Mouse (Mus musculus) hindbrain, postnatal 0 days (tissue): ENCODE results near the gene Zbtb20. TPM values are rescaled to one million over a fixed set of nuclear protein-coding genes. Genes with fewer than 3 reads are reported as not detected.

Experiments
- ATAC-seq: fragments of 200-750 bp; cut with Nextera tagmentation; 2 replicates; pipeline ENCODE4 v1.8.0; 2017; ENCODE audit warnings: mild to moderate bottlenecking, moderate TSS enrichment, moderate library complexity
- DNase-seq: peaks from one replicate; pipeline ENCODE4 v3.0.0-alpha.2; 2015; ENCODE audit warnings: low spot score
- H3K27ac ChIP-seq: fragments of 300-500 bp; sonication (generic); 2 replicates; pipeline ENCODE4 v1.5.1; 2014; ENCODE audit warnings: mild to moderate bottlenecking
- H3K27me3 ChIP-seq: fragments of 300-500 bp; sonication (generic); 2 replicates; pipeline ENCODE4 v1.6.1; 2014; ENCODE audit warnings: low read length, mixed read lengths; ENCODE audit not compliant: insufficient read depth
- H3K36me3 ChIP-seq: fragments of 300-500 bp; sonication (generic); 2 replicates; pipeline ENCODE4 v1.6.1; 2014; ENCODE audit warnings: low read length, mixed read lengths; ENCODE audit not compliant: insufficient read depth
- H3K4me1 ChIP-seq: fragments of 300-500 bp; sonication (generic); 2 replicates; pipeline ENCODE4 v1.6.1; 2014; ENCODE audit warnings: antibody characterized with exemption, low read length, mixed read lengths; ENCODE audit not compliant: insufficient read depth
- H3K4me2 ChIP-seq: fragments of 300-500 bp; sonication (generic); 2 replicates; pipeline ENCODE4 v1.6.1; 2014; ENCODE audit warnings: low read depth, mild to moderate bottlenecking, low read length, moderate library complexity, mixed read lengths
- H3K4me3 ChIP-seq: fragments of 300-500 bp; sonication (generic); 2 replicates; pipeline ENCODE4 v1.5.1; 2014; ENCODE audit warnings: low read length
- H3K9ac ChIP-seq: fragments of 300-500 bp; sonication (generic); replicated peaks from 2 replicates; pipeline ENCODE4 v1.6.1; 2014; ENCODE audit warnings: mild to moderate bottlenecking, low read length, moderate library complexity, mixed read lengths
- H3K9me3 ChIP-seq: fragments of 300-500 bp; sonication (generic); 2 replicates; pipeline ENCODE4 v1.6.1; 2016; ENCODE audit warnings: low read length, mixed read lengths
- CTCF ChIP-seq: IDR thresholded peaks from 2 replicates; pipeline ENCODE4 v1.5.1; 2016; ENCODE audit warnings: antibody characterized with exemption, control low read depth, low read depth
- WGBS: fragments of 180-500 bp; shearing (Covaris S2); extraction: QIAGEN DNeasy Blood & Tissue Kit; methylation state at CpG from one replicate; pipeline ENCODE4 v1.1.7; 2014; 5-methylcytosine and 5-hydroxymethylcytosine counted together
- polyA plus RNA-seq: library from polyadenylated mRNA; unstranded; fragments of >200 nt; fragmentation: Nextera tagmentation; extraction: Ambion mirVana; gene quantifications from 2 replicates; pipeline ENCODE4 v1.2.1, GENCODE M21; 2015
- total RNA-seq: library from RNA; depleted of rRNA; stranded (reverse); fragments of >200 nt; gene quantifications from 2 replicates; pipeline ENCODE4 v1.2.3, GENCODE M21; 2014

The Zbtb20 gene
- total and polyA plus RNA-seq, 2 experiments from 2014 or later = 35.2 to 38.0 TPM

DNA sequence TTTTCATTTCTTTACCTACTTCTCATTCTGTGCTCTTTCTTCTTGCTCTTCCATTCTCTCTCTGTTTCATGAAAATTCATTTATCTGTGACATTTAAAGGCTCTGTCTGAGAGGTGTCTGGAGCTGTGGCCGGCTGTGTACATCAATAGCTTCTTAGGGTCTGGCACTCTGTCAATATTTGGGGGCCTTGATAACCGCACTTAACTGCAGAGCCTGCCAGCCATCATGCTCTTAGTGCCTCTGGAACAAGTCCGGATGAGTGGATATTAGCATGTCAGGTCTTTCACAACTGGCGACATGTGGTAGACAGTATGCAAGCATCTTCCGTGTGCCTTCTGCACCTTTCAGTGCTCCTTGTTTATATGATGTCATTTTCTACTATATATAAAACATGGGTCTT is 510.7 kb downstream of the Zbtb20 start:
- WGBS = 62% methylated on average over 5 of the region's 5 CpGs

GRCm38 (mm10) chr16:43388389-43388788 is 512.7 kb downstream of the Zbtb20 start:
- no peak for ATAC-seq
- Histone ChIP-seq H3K9me3 (no peaks in the 10 kb centered on the region), H3K4me1 (0 out of 2 replicates have a peak, but pooled peaks cover 1% of the 10 kb centered on the region), H3K4me2 (no peak overlapping the region), H3K4me3 (no peak overlapping the region), H3K27ac (no peak overlapping the region), H3K9ac (no peak overlapping the region), H3K27me3 (no peaks in the 10 kb centered on the region), H3K36me3 (no peaks in the 10 kb centered on the region)
- WGBS = 93% methylated on average over 5 of the region's 5 CpGs
- DNase-seq = no peak
- no peak for TF ChIP-seq CTCF

More for the DNA sequence above, 510.7 kb downstream of the Zbtb20 start:
- no peak overlapping the region for H3K27ac ChIP-seq
- no peak overlapping the region for H3K9ac ChIP-seq
- TF ChIP-seq CTCF = no peak
- no peaks in the 10 kb centered on the region for H3K27me3 ChIP-seq
- ATAC-seq (no peak), DNase-seq (no peak)
- no peak overlapping the region for H3K4me3 ChIP-seq
- no peak overlapping the region for H3K4me2 ChIP-seq
- no peaks in the 10 kb centered on the region for H3K4me1 ChIP-seq
- no peaks in the 10 kb centered on the region for H3K9me3 ChIP-seq
- no peaks in the 10 kb centered on the region for H3K36me3 ChIP-seq

DNA sequence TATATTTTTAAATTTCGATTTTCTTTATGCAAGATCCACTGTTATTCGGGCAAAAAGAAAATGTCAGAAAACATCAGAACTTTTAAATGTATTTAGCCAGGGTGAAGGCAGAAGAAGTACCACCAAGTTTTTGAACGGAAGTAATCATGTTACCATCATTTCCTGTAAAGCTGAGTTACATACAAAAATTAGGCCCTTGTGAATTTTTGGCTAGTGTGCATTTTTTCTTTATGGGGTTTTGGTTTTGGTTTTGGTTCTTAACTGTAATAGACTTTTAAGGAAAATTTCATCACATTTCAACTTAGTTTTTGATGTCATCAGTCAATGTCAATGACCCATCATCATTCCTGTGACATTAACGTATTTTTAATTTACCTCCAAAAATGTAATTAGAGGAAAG is 514.7 kb downstream of the Zbtb20 start:
- H3K27me3 ChIP-seq = no peaks in the 10 kb centered on the region
- no peaks in the 10 kb centered on the region for H3K9me3 ChIP-seq
- H3K4me3 ChIP-seq = no peak overlapping the region
- ATAC-seq (no peak), DNase-seq (no peak)
- no peak overlapping the region for H3K9ac ChIP-seq
- 0 out of 2 replicates have a peak, but pooled peaks cover 3% of the 10 kb centered on the region for H3K4me1 ChIP-seq
- no peak overlapping the region for H3K27ac ChIP-seq
- 94% methylated on average over 4 of the region's 4 CpGs for WGBS
- no peaks in the 10 kb centered on the region for H3K36me3 ChIP-seq
- H3K4me2 ChIP-seq = no peak overlapping the region
- no peak for TF ChIP-seq CTCF

- WGBS = 93% methylated on average over 4 of the region's 4 CpGs
- no peak for ATAC-seq
These were observed 517.7 kb downstream of the Zbtb20 start for GRCm38 (mm10) chr16:43393382-43393781.

GRCm38 (mm10) chr16:43394013-43394568 is 518.4 kb downstream of the Zbtb20 start:
- Histone ChIP-seq H3K4me1 (0 out of 2 replicates have a peak, but pooled peaks cover 3% of the 10 kb centered on the region), H3K4me3 (no peak overlapping the region), H3K27me3 (no peaks in the 10 kb centered on the region), H3K4me2 (no peak overlapping the region), H3K9me3 (no peaks in the 10 kb centered on the region), H3K9ac (no peak overlapping the region), H3K36me3 (no peaks in the 10 kb centered on the region), H3K27ac (no peak overlapping the region)
- no peak for TF ChIP-seq CTCF
- WGBS = 67% methylated on average over 9 of the region's 9 CpGs
- DNase-seq (no peak), ATAC-seq (no peak)

More at GRCm38 (mm10) chr16:43393382-43393781, 517.7 kb downstream of the Zbtb20 start:
- H3K36me3 ChIP-seq = no peaks in the 10 kb centered on the region
- TF ChIP-seq CTCF = no peak
- DNase-seq = no peak
- no peaks in the 10 kb centered on the region for H3K27me3 ChIP-seq
- H3K4me3 ChIP-seq = no peak overlapping the region
- H3K9ac ChIP-seq = no peak overlapping the region
- 0 out of 2 replicates have a peak, but pooled peaks cover 3% of the 10 kb centered on the region for H3K4me1 ChIP-seq
- H3K4me2 ChIP-seq = no peak overlapping the region
- H3K27ac ChIP-seq = no peak overlapping the region
- H3K9me3 ChIP-seq = no peaks in the 10 kb centered on the region

- ATAC-seq = peak; percentile 53; the same call in 1 of the 2 replicates
- Histone ChIP-seq H3K9me3 (no peaks in the 10 kb centered on the region), H3K4me3 (no peak overlapping the region), H3K4me1 (0 out of 2 replicates have a peak, but pooled peaks cover 3% of the 10 kb centered on the region), H3K27me3 (no peaks in the 10 kb centered on the region), H3K36me3 (no peaks in the 10 kb centered on the region), H3K9ac (no peak overlapping the region), H3K27ac (no peak overlapping the region), H3K4me2 (no peak overlapping the region)
- peak; percentile 46 for TF ChIP-seq CTCF
- peak; percentile 15 for DNase-seq
- 88% methylated on average over 2 of the region's 2 CpGs for WGBS
These were observed 519.1 kb downstream of the Zbtb20 start for GRCm38 (mm10) chr16:43394760-43395159.

DNA sequence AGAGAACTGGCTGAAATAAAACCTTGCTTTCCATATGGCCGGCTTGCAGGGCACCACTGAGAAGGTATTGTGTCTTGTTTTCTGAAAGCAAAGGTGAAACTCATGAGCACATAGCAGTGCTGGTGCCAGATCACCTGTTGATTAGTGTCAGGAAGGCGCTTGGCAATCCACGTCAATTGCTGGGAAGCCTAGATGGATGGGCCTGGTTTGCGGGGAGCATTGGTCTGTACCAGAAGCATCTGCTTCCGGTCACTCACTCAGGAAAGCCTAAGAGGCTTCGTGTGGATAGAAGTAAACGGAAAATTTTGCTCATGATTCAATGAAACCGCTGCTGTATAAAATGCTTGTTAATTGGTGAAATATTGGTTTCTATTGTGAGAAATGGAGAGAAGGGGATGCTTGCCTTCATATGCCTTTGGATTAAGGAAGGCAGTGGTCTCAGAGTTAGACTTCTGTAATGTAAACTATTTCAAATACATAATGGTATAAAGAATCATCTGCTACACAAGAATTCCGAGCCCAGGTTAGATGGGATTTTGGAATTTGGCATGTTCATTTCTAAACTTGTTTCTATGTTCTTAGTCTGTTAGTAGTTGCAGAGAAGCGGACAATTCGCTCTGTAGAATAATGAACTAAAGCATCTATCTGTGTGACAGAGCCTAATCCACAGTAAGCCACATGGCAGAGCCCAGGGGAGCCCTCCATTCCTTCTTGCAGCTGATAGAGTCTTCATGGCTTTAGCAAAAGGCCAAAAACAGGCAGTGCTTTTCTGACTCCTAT is 521.4 kb downstream of the Zbtb20 start:
- H3K4me2 ChIP-seq = no peak overlapping the region
- no peaks in the 10 kb centered on the region for H3K36me3 ChIP-seq
- no peaks in the 10 kb centered on the region for H3K9me3 ChIP-seq
- no peak overlapping the region for H3K4me3 ChIP-seq
- TF ChIP-seq CTCF = no peak
- H3K27ac ChIP-seq = no peak overlapping the region
- H3K9ac ChIP-seq = no peak overlapping the region
- H3K4me1 ChIP-seq = 0 out of 2 replicates have a peak, but pooled peaks cover 3% of the 10 kb centered on the region
- ATAC-seq (no peak), DNase-seq (no peak)
- H3K27me3 ChIP-seq = no peaks in the 10 kb centered on the region
- 92% methylated on average over 11 of the region's 11 CpGs for WGBS
